Mouse (Mus musculus): ENCODE data around the gene C4b.
"Not testable (repeated sequence)": the region's sequence is repeated elsewhere in the genome, so short reads cannot be mapped to it uniquely, and the experiment has no call there.

C4b gene

DNA sequence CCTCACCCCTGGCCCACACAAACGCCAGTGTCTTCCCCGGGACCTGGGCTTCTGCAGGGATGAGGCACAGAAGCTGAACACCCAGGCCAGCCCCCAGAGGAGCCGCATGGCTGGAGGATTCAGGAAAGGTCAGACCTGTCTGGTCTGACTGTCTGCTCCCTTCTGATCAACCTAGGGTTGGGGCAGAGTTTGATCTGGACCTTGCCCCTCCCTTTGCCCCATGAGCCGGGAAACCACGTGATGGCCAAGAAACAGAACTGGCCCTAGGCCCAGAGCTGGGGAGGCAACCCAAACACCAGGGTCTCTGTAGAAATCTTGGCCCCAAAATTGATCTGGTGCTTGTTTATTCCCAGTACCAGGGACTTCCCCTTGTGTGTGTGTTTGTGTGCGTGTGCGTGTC is at the start of gene C4b:
Gene C4b, minus strand, starts transcription at position 164 of the 400 bp plus-strand sequence.
- no peak for DNase-seq (ENCODE audit: low spot score in 2 of 2)

- DNase-seq (ENCODE audit: low spot score in 2 of 2): no peak
These were observed 34.1 kb upstream of the C4b start for GRCm38 (mm10) chr17:34777680-34778325.

DNA sequence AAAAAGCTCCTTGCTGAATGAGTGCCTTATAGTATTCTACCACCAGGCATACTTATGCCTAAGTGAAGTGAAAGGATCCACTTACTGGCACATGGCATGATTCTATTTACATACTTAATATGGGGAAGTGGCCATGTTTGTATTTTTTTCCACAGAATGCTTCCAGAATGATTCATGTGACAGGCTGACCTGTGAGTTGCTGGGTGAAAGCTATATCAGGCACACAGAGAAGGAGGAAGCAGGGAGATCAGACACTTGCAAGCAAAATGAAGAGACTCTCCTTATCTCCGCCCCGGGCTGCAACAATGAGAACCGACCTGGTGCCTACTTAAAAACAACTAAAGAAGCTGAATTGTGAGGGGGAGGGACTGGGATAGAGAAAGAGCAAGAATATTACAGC is 17.8 kb upstream of the C4b start:
- no peak for DNase-seq (ENCODE audit: low spot score in 2 of 2)

DNA sequence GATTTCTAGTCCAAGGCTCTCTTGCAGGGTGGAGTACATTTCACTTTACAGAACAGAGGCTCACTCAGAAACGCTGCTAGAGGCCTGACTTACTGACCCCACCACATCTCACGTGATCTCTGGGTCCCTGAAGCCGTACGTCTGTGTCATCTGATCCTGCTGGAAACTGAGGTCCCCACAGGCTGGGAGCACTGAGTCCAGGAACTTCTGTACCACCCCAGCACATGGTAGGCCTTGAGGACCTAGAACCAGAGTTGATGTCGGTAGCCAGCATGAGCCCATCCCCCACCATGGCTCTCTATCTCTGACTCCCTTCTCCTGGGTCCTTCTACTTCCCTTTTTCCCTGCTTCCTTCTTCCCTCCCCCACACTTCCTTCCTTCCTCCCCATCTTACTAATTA is 2.8 kb upstream of the C4b start:
- no peak for DNase-seq (ENCODE audit: low spot score in 2 of 2)

DNA sequence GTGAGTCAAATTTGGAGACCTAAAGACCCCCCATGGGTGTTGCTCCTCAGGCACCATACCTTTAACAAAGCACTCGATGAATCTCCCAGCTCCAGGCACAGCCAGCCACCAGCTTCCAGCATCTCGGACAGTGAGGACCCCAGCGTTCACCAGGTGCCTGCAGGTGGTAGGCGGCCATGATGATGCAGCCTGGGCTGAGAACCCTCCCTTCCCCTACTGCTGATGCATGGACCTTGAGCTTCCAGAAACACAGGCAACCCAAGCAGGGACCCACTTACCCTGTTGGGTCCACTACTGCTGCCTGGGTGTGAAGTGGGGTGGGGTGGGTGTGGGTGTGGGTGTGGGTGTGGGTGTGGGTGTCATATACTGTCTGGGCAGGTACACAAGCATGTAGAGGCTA is 1.5 kb upstream of the C4b start:
- DNase-seq (ENCODE audit: low spot score in 2 of 2): not testable (repeated sequence)

DNA sequence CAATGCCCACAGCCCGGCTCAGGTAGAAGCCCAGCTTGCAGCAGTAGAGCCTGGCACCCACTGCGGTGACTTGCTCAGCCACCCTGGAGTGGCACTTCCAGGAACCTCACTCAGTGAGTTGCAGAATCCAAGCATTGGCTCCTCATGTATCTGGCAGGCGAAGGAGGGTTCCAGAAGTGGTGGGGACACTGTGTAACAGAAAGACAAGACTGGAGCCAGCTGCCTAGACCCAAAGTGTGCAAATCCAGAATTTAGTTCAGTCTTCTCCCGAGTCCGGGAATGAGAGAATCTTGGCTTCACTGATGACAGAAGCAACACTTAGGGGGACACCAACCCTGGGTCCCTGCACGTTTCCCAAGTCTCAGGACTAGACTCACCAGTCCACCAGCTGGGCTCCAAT is 929 bp upstream of the C4b start:
- DNase-seq (ENCODE audit: low spot score in 2 of 2): not testable (repeated sequence)

GRCm38 (mm10) chr17:34744206-34744605 is 524 bp upstream of the C4b start:
- no peak for DNase-seq (ENCODE audit: low spot score in 2 of 2)

- no peak for DNase-seq (ENCODE audit: low spot score in 2 of 2)
These were observed 3.4 kb downstream of the C4b start for GRCm38 (mm10) chr17:34740280-34740679.

GRCm38 (mm10) chr17:34739708-34740107 is 4.0 kb downstream of the C4b start:
- not testable (repeated sequence) for DNase-seq (ENCODE audit: low spot score in 2 of 2)

DNA sequence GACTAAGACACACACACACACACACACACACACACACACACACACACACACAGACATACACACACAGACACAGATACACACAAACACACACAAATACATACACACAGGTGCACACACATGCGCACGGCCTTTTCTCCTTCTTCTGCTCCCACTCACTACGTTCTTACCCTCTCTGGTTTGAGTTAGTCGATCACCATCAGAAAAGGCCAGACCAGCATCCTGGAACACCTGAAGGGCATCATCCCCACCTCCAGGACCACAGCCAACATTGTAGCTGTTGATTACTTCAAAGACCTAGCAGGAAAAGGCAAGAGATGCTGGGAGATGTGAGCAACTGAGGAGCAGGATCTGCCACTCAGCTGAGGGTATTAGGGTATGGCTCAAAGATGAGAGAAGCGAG is 6.2 kb downstream of the C4b start:
- DNase-seq (ENCODE audit: low spot score in 2 of 2): not testable (repeated sequence)

GRCm38 (mm10) chr17:34729779-34730553 is 13.7 kb downstream of the C4b start:
- DNase-seq (ENCODE audit: low spot score in 2 of 2): not testable (repeated sequence)

GRCm38 (mm10) chr17:34729155-34729554 is 14.5 kb downstream of the C4b start:
- DNase-seq (ENCODE audit: low spot score in 2 of 2): not testable (repeated sequence)

DNA sequence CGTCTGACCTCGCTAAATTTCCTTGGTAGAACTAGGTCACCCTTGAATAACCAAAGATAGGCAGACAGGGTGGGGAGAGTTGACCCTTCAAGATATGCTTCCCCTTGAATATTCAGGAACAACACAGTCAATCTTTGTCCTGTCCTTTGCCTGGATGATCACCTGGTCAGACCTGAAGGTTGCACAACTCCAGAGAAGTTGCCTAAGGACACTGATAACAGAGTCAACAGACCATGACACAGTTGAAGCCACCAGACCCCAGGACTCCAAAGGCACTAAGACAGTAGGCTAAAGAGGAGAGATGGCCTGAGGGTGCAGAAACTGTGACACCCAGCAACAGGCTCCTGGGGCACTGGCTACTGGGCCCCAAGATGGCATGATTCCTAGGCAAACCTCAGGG is 15.8 kb downstream of the C4b start:
- DNase-seq (ENCODE audit: low spot score in 2 of 2): no peak

GRCm38 (mm10) chr17:34723066-34723465 is 20.6 kb downstream of the C4b start:
- DNase-seq (ENCODE audit: low spot score in 2 of 2): no peak

GRCm38 (mm10) chr17:34722238-34722637 is 21.4 kb downstream of the C4b start:
- not testable (repeated sequence) for DNase-seq (ENCODE audit: low spot score in 2 of 2)

DNA sequence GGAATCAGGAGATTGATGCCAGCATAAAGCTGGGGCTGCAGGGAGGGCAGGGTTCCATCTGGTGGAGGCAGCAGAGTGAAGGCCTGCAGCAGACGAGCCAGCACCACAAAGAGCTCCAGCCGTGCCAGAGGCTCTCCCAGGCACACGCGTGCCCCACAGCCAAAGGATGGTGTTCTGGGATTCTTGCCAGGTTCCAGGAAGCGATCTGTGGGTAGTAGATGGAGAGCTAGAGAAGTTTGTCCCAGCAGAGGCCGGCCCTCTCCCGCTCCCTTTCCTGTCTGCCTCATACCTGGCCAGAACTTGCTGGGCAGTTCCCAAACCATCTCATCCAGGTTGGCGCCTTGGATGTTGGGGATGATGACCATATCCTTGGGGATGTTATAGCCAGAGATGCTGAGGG is 23.8 kb downstream of the C4b start:
- DNase-seq (ENCODE audit: low spot score in 2 of 2): not testable (repeated sequence)

- DNase-seq (ENCODE audit: low spot score in 2 of 2): no peak
These were observed 26.3 kb downstream of the C4b start for GRCm38 (mm10) chr17:34717401-34717800.

DNA sequence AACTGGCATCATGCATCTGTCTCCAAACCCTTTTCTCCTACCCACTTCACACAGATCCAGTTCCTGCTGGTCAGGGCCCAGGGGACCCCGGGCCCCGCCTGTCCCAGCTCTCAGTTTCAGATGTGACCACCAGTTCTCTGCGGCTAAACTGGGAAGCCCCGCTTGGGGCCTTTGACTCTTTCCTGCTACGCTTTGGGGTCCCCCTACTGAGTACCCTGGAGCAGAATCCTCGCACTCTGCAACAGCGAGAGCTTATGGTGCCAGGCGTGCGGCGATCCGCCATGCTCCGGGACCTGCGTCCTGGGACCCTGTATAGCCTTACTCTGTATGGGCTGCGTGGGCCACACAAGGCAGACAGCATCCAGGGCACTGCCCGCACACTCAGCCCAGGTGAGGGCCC is 27.4 kb downstream of the C4b start:
- no peak for DNase-seq (ENCODE audit: low spot score in 2 of 2)

GRCm38 (mm10) chr17:34715451-34715850 is 28.2 kb downstream of the C4b start:
- DNase-seq (ENCODE audit: low spot score in 2 of 2): not testable (repeated sequence)

GRCm38 (mm10) chr17:34714908-34715445 is 28.7 kb downstream of the C4b start:
- not testable (repeated sequence) for DNase-seq (ENCODE audit: low spot score in 2 of 2)

DNA sequence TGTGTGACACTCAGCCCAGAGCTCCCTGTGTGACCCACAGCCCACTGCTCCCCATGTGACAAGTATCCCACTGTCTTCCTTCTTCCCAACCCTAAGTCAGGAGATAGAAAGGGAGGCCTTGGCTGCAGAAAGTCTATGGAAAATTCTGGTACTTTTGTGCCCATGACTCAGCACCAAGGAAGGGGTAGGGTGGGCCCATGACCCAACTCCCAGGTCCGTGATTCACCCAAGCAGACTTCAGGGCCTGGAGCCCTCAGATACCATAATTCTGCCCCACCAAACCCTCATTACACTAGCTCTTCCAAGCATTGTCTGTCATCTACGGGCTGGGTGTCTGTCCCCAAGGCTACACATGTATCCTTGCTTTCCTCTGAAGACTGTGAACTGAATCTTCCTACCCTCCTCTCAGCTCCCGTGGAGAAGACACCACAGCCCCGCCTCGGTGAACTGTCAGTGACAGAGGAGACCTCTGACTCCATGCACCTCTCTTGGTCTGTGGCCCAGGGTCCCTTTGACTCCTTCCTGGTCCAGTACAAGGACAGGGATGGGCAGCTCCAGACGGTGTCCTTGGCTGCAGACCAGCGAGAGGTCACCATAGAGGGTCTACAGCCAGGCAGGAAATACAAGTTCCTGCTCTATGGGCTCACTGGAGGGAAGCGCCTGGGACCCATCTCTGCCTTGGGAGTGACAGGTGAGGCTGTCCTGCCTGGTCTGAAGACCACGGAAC is 29.3 kb downstream of the C4b start:
- not testable (repeated sequence) for DNase-seq (ENCODE audit: low spot score in 2 of 2)

- DNase-seq (ENCODE audit: low spot score in 2 of 2): peak in 1 of 2 experiments; percentile 37
These were observed 30.7 kb downstream of the C4b start for GRCm38 (mm10) chr17:34712951-34713350.

Measured in frontal cortex, postnatal 10 days (tissue).